Mouse (Mus musculus): ENCODE measurements at regions not wholly inside any gene's neighbourhood (a gene's known extent, or its start where the extent isn't known, plus 50 kb on each side); places are given as distances from the start of the nearest gene placed in this dataset.

DNA sequence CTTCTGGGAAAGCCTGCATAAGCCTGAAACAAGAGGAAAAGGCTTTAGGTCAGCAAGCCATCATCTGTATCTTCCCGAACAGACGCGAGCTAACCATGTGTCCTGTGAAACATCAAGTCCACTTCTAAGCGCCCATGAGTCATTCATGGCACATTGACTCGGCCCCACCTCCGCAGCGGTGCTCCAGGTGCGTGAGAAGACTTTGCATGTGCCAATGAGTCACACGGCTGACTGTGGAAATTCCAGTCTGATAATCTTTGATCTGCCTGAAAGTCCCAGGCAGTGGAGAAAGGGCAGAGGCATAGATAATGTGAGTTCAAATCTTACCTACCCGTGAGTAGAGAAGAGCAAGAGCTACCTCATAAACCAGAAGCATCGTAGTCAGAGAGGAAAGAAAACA is 137.8 kb downstream of the Pfkfb3 start:
- H3K27ac ChIP-seq (ENCODE audit: low read length) = no peak overlapping the region
- no peak for ATAC-seq
- WGBS = 95% methylated on average over 11 of the region's 11 CpGs

DNA sequence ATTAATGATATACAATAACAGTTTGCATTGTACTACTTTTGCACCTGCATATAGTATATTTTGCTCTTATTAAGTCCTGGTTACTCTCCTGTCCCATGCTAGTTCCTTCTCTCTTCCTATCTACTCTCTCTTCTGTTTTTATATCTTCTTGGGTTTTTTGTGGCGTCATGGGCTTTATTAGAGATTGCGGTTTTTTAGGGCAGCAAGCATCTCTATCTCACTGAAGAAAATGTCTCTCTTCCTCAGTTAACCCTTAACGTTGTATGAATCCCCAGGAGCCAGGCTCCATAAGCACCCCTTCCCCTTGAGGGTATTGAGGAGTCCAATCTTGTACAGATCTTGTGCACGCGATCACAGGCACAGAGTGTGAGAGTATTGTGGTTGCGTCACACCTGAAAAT is 141.4 kb downstream of the Pfkfb3 start:
- 95% methylated on average over 6 of the region's 6 CpGs for WGBS
- Histone ChIP-seq H3K9ac (ENCODE audit: low read depth, low read length) (no peak overlapping the region), H3K4me2 (ENCODE audit: low read length) (no peak overlapping the region), H3K27me3 (ENCODE audit: control insufficient read depth, insufficient read depth, low read depth, low read length) (no peaks in the 10 kb centered on the region), H3K4me3 (ENCODE audit: low read depth, low read length) (no peak overlapping the region), H3K9me3 (replicated peaks; ENCODE audit: control insufficient read depth, low read length, poor library complexity, severe bottlenecking) (no peaks in the 10 kb centered on the region), H3K4me1 (ENCODE audit: control insufficient read depth, insufficient read depth, low read length) (no peaks in the 10 kb centered on the region), H3K27ac (ENCODE audit: low read length) (no peak overlapping the region), H3K36me3 (ENCODE audit: control insufficient read depth, insufficient read depth, low read length) (no peaks in the 10 kb centered on the region)
- no peak for ATAC-seq

More for the DNA sequence above, 137.8 kb downstream of the Pfkfb3 start:
- no peak overlapping the region for H3K4me2 ChIP-seq (ENCODE audit: low read length)
- H3K36me3 ChIP-seq (ENCODE audit: control insufficient read depth, insufficient read depth, low read length) = no peaks in the 10 kb centered on the region
- H3K9ac ChIP-seq (ENCODE audit: low read depth, low read length) = no peak overlapping the region
- no peaks in the 10 kb centered on the region for H3K27me3 ChIP-seq (ENCODE audit: control insufficient read depth, insufficient read depth, low read depth, low read length)
- no peaks in the 10 kb centered on the region for H3K9me3 ChIP-seq (replicated peaks; ENCODE audit: control insufficient read depth, low read length, poor library complexity, severe bottlenecking)
- H3K4me1 ChIP-seq (ENCODE audit: control insufficient read depth, insufficient read depth, low read length) = no peaks in the 10 kb centered on the region
- no peak overlapping the region for H3K4me3 ChIP-seq (ENCODE audit: low read depth, low read length)

- Histone ChIP-seq H3K4me2 (ENCODE audit: low read length) (no peak overlapping the region), H3K27ac (ENCODE audit: low read length) (no peak overlapping the region), H3K36me3 (ENCODE audit: control insufficient read depth, insufficient read depth, low read length) (no peaks in the 10 kb centered on the region), H3K4me3 (ENCODE audit: low read depth, low read length) (no peak overlapping the region), H3K9ac (ENCODE audit: low read depth, low read length) (no peak overlapping the region), H3K9me3 (replicated peaks; ENCODE audit: control insufficient read depth, low read length, poor library complexity, severe bottlenecking) (no peaks in the 10 kb centered on the region), H3K4me1 (ENCODE audit: control insufficient read depth, insufficient read depth, low read length) (no peaks in the 10 kb centered on the region), H3K27me3 (ENCODE audit: control insufficient read depth, insufficient read depth, low read depth, low read length) (no peaks in the 10 kb centered on the region)
- ATAC-seq = no peak
- 80% methylated on average over 5 of the region's 6 CpGs for WGBS
Measured at GRCm38 (mm10) chr2:11408497-11408896, 145.4 kb downstream of the Pfkfb3 start.

GRCm38 (mm10) chr2:11406103-11406615 is 147.7 kb downstream of the Pfkfb3 start:
- H3K4me1 ChIP-seq (ENCODE audit: control insufficient read depth, insufficient read depth, low read length) = no peaks in the 10 kb centered on the region
- H3K27ac ChIP-seq (ENCODE audit: low read length) = no peak overlapping the region
- H3K4me3 ChIP-seq (ENCODE audit: low read depth, low read length) = no peak overlapping the region
- H3K4me2 ChIP-seq (ENCODE audit: low read length) = no peak overlapping the region
- H3K9me3 ChIP-seq (replicated peaks; ENCODE audit: control insufficient read depth, low read length, poor library complexity, severe bottlenecking) = no peaks in the 10 kb centered on the region
- no peak for ATAC-seq
- H3K9ac ChIP-seq (ENCODE audit: low read depth, low read length) = no peak overlapping the region
- no peaks in the 10 kb centered on the region for H3K27me3 ChIP-seq (ENCODE audit: control insufficient read depth, insufficient read depth, low read depth, low read length)
- WGBS = 82% methylated on average over 1 of the region's 1 CpGs
- no peaks in the 10 kb centered on the region for H3K36me3 ChIP-seq (ENCODE audit: control insufficient read depth, insufficient read depth, low read length)

DNA sequence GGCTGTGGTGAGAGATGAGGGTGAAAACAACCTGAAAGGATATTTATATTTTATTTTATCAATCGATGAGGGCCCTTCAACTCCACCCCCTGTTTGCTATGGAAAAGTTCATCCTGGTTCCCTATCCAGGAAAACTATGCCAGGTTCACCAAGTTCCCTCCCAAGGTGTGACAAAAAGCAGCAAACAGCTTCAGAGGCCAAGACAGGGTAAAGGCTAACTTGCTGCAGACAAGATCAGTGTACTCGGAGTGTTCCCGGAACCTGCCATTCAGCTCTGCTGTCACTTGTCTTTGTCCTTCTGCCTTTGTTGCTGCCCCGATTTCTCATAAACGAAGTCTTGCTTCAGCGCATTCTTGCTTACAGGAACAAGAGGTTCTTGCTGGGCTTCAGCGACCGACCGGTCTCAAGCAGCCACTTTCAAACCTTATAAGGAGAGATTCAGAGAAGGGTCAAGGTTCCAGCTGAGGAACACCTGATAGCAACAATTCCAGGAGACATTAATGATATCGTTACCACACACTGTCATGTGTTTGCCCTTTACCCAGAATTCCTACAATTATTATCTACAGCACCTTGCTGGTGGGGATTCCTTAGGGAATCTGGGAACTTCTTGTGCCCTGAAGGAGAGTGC is 151.5 kb downstream of the Pfkfb3 start:
- no peaks in the 10 kb centered on the region for H3K27me3 ChIP-seq (ENCODE audit: control insufficient read depth, insufficient read depth, low read depth, low read length)
- WGBS = 49% methylated on average over 10 of the region's 10 CpGs
- ATAC-seq = no peak
- no peaks in the 10 kb centered on the region for H3K9me3 ChIP-seq (replicated peaks; ENCODE audit: control insufficient read depth, low read length, poor library complexity, severe bottlenecking)
- no peaks in the 10 kb centered on the region for H3K36me3 ChIP-seq (ENCODE audit: control insufficient read depth, insufficient read depth, low read length)
- no peak overlapping the region for H3K27ac ChIP-seq (ENCODE audit: low read length)
- no peak overlapping the region for H3K4me2 ChIP-seq (ENCODE audit: low read length)
- no peaks in the 10 kb centered on the region for H3K4me1 ChIP-seq (ENCODE audit: control insufficient read depth, insufficient read depth, low read length)
- H3K4me3 ChIP-seq (ENCODE audit: low read depth, low read length) = no peak overlapping the region
- H3K9ac ChIP-seq (ENCODE audit: low read depth, low read length) = no peak overlapping the region

DNA sequence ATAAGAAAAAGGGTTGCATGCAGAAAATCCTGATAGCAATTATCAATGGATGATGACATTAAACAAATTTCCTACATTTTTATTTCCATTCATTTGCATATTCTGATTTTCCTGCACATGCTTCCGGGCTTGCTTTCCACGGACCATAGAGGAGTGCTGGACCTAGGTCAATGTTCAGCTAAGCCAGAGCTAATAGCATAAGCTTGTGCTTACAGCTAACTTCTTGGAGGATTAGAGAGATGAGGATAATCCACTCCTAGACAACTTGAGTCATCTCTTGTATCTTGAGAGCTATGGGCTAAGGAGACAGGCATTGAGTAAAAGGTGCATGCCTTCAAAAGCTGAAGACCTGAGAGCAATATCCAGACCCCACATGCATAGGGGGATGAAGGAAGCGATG is 154.5 kb downstream of the Pfkfb3 start:
- Histone ChIP-seq H3K9ac (ENCODE audit: low read depth, low read length) (no peak overlapping the region), H3K27ac (ENCODE audit: low read length) (no peak overlapping the region), H3K9me3 (replicated peaks; ENCODE audit: control insufficient read depth, low read length, poor library complexity, severe bottlenecking) (no peaks in the 10 kb centered on the region), H3K4me2 (ENCODE audit: low read length) (no peak overlapping the region), H3K36me3 (ENCODE audit: control insufficient read depth, insufficient read depth, low read length) (no peaks in the 10 kb centered on the region), H3K4me3 (ENCODE audit: low read depth, low read length) (no peak overlapping the region), H3K27me3 (ENCODE audit: control insufficient read depth, insufficient read depth, low read depth, low read length) (no peaks in the 10 kb centered on the region), H3K4me1 (ENCODE audit: control insufficient read depth, insufficient read depth, low read length) (no peaks in the 10 kb centered on the region)
- ATAC-seq = no peak
- WGBS = 84% methylated on average over 3 of the region's 3 CpGs

DNA sequence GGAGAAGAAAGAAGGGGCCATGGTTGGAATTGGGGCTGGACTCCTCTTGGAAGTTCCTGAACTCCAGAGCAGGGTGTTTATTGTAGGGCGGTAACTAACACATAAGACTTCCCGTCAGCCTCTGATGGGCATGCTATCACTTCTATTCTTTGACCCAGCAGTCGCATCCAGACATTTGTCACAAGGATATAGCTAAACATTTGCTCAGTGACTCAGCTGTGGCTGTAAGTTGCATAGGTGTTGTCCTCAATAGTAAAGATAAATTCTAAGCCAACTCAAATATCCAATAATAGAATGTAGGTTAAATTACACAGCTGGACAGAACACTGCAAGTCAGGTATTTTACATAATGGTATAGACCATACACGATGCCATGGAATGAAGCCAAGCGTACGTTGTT is 154.9 kb downstream of the Pfkfb3 start:
- 93% methylated on average over 6 of the region's 6 CpGs for WGBS
- no peak overlapping the region for H3K9ac ChIP-seq (ENCODE audit: low read depth, low read length)
- no peaks in the 10 kb centered on the region for H3K27me3 ChIP-seq (ENCODE audit: control insufficient read depth, insufficient read depth, low read depth, low read length)
- no peak for ATAC-seq
- H3K4me2 ChIP-seq (ENCODE audit: low read length) = no peak overlapping the region
- H3K9me3 ChIP-seq (replicated peaks; ENCODE audit: control insufficient read depth, low read length, poor library complexity, severe bottlenecking) = no peaks in the 10 kb centered on the region
- H3K4me3 ChIP-seq (ENCODE audit: low read depth, low read length) = no peak overlapping the region
- H3K36me3 ChIP-seq (ENCODE audit: control insufficient read depth, insufficient read depth, low read length) = no peaks in the 10 kb centered on the region
- H3K4me1 ChIP-seq (ENCODE audit: control insufficient read depth, insufficient read depth, low read length) = no peaks in the 10 kb centered on the region
- no peak overlapping the region for H3K27ac ChIP-seq (ENCODE audit: low read length)

DNA sequence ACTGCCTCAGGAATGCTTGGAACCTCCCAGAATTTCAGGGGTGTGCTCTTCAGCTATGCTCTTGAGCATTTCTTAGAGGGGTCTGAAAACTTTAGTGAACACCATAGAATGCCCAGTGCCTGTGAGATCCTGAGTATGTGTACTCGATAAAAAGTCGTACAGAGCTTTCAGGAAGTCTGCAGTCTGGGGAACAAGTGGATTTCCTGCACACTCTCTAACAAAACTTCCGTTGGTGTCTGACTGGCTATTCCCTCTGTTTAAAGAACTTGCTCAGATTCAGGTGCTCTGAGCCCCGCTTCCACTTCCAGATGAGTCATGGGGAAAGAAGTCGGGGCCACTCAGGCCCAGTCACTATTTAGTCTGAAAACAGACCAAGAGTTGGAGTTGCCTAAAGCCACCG is 155.5 kb downstream of the Pfkfb3 start:
- no peaks in the 10 kb centered on the region for H3K36me3 ChIP-seq (ENCODE audit: control insufficient read depth, insufficient read depth, low read length)
- 86% methylated on average over 6 of the region's 6 CpGs for WGBS
- no peak overlapping the region for H3K27ac ChIP-seq (ENCODE audit: low read length)
- no peaks in the 10 kb centered on the region for H3K27me3 ChIP-seq (ENCODE audit: control insufficient read depth, insufficient read depth, low read depth, low read length)
- H3K4me1 ChIP-seq (ENCODE audit: control insufficient read depth, insufficient read depth, low read length) = no peaks in the 10 kb centered on the region
- H3K9ac ChIP-seq (ENCODE audit: low read depth, low read length) = no peak overlapping the region
- no peak overlapping the region for H3K4me3 ChIP-seq (ENCODE audit: low read depth, low read length)
- no peaks in the 10 kb centered on the region for H3K9me3 ChIP-seq (replicated peaks; ENCODE audit: control insufficient read depth, low read length, poor library complexity, severe bottlenecking)
- no peak for ATAC-seq
- H3K4me2 ChIP-seq (ENCODE audit: low read length) = no peak overlapping the region

- WGBS = 94% methylated on average over 3 of the region's 3 CpGs
- H3K27me3 ChIP-seq (ENCODE audit: control insufficient read depth, insufficient read depth, low read depth, low read length) = no peaks in the 10 kb centered on the region
- H3K27ac ChIP-seq (ENCODE audit: low read length) = no peak overlapping the region
- no peak overlapping the region for H3K9ac ChIP-seq (ENCODE audit: low read depth, low read length)
- H3K4me1 ChIP-seq (ENCODE audit: control insufficient read depth, insufficient read depth, low read length) = no peaks in the 10 kb centered on the region
- H3K4me3 ChIP-seq (ENCODE audit: low read depth, low read length) = no peak overlapping the region
- H3K36me3 ChIP-seq (ENCODE audit: control insufficient read depth, insufficient read depth, low read length) = no peaks in the 10 kb centered on the region
- H3K9me3 ChIP-seq (replicated peaks; ENCODE audit: control insufficient read depth, low read length, poor library complexity, severe bottlenecking) = no peaks in the 10 kb centered on the region
- H3K4me2 ChIP-seq (ENCODE audit: low read length) = no peak overlapping the region
- ATAC-seq = no peak
Measured at GRCm38 (mm10) chr2:11396835-11397234, 157.0 kb downstream of the Pfkfb3 start.

Data from midbrain, embryonic 16.5 days (tissue).